Mouse (Mus musculus) E14TG2a.4 (cell line): ENCODE data around the gene Akp3.

Experiments used
- CTCF ChIP-seq: conservative IDR thresholded peaks from 2 replicates; pipeline ENCODE4 v1.5.1; 2014; ENCODE audit warnings: low read length
- POU5F1 ChIP-seq: IDR thresholded peaks from 2 replicates; pipeline ENCODE4 v1.6.1; 2014; ENCODE audit warnings: low read length, borderline replicate concordance

DNA sequence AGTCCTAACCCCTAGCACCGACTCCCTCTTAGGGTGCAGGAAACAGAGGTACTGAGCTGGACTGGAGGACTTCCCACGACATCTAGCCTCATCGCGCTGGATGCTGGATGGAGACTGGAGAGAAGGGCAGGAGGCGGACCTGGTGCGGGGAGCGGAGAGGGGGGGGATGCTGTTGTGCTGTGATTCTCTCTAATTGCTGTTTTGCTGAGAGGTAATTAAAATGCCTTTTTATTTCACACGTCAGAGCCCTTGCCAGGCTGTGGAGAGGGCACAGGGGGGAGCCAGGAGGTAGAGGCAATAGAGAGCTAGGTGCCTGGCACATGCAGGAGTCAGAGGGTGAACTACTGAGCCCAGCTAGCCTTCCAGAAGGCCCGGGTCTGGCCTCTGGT is 40.0 kb downstream of the Akp3 start:
- TF ChIP-seq CTCF = no peak
- no peak for TF ChIP-seq POU5F1
